Mouse (Mus musculus) midbrain, postnatal 0 days (tissue): ENCODE results near the gene Exosc6. TPM values are rescaled to one million over a fixed set of nuclear protein-coding genes. Genes with fewer than 3 reads are reported as not detected.

Source experiments
- ATAC-seq: fragments of 200-750 bp; cut with Nextera tagmentation; 2 replicates; pipeline ENCODE4 v1.8.0; 2017; ENCODE audit warnings: moderate number of reproducible peaks, mild to moderate bottlenecking, moderate TSS enrichment, moderate library complexity; ENCODE audit not compliant: low FRiP score
- DNase-seq: peaks from one replicate; pipeline ENCODE4 v3.0.0-alpha.2; 2015; ENCODE audit warnings: low spot score
- H3K27ac ChIP-seq: fragments of 300-500 bp; sonication (generic); 2 replicates; pipeline ENCODE4 v1.5.1; 2014; ENCODE audit warnings: low read depth, mild to moderate bottlenecking, low read length, mixed read lengths
- H3K27me3 ChIP-seq: fragments of 300-500 bp; sonication (generic); 2 replicates; pipeline ENCODE4 v1.6.1; 2014; ENCODE audit warnings: low read length, control low read depth, mixed read lengths; ENCODE audit not compliant: insufficient read depth
- H3K36me3 ChIP-seq: fragments of 300-500 bp; sonication (generic); 2 replicates; pipeline ENCODE4 v1.6.1; 2014; ENCODE audit warnings: low read length, control low read depth, mixed read lengths; ENCODE audit not compliant: insufficient read depth
- H3K4me1 ChIP-seq: fragments of 300-500 bp; sonication (generic); 2 replicates; pipeline ENCODE4 v1.6.1; 2014; ENCODE audit warnings: mild to moderate bottlenecking, control low read depth, antibody characterized with exemption, low read length, mixed read lengths; ENCODE audit not compliant: insufficient read depth
- H3K4me2 ChIP-seq: fragments of 300-500 bp; sonication (generic); 2 replicates; pipeline ENCODE4 v1.6.1; 2014; ENCODE audit warnings: low read depth, mild to moderate bottlenecking, low read length, mixed read lengths; ENCODE audit not compliant: poor library complexity, severe bottlenecking
- H3K4me3 ChIP-seq: fragments of 300-500 bp; sonication (generic); 2 replicates; pipeline ENCODE4 v1.5.1; 2014; ENCODE audit warnings: low read depth, mild to moderate bottlenecking, low read length, moderate library complexity
- H3K9ac ChIP-seq: fragments of 300-500 bp; sonication (generic); replicated peaks from 2 replicates; pipeline ENCODE4 v1.6.1; 2014; ENCODE audit warnings: mild to moderate bottlenecking, low read length, moderate library complexity, mixed read lengths; ENCODE audit not compliant: poor library complexity, severe bottlenecking
- H3K9me3 ChIP-seq: fragments of 300-500 bp; sonication (generic); 2 replicates; pipeline ENCODE4 v1.6.1; 2016; ENCODE audit warnings: low read length, control low read depth
- CTCF ChIP-seq: IDR thresholded peaks from 2 replicates; pipeline ENCODE4 v1.5.1; 2016; ENCODE audit warnings: antibody characterized with exemption, mild to moderate bottlenecking
- WGBS: fragments of 180-500 bp; shearing (Covaris S2); extraction: QIAGEN DNeasy Blood & Tissue Kit; methylation state at CpG from one replicate; pipeline ENCODE4 v1.1.7; 2014; 5-methylcytosine and 5-hydroxymethylcytosine counted together
- polyA plus RNA-seq: library from polyadenylated mRNA; unstranded; fragments of >200 nt; fragmentation: Nextera tagmentation; extraction: Ambion mirVana; gene quantifications from 2 replicates; pipeline ENCODE4 v1.2.1, GENCODE M21; 2015
- total RNA-seq: library from RNA; depleted of rRNA; stranded (reverse); fragments of >200 nt; gene quantifications from 2 replicates; pipeline ENCODE4 v1.2.3, GENCODE M21; 2014

Gene Exosc6
- total and polyA plus RNA-seq, 2 experiments from 2014 or later: not detected

DNA sequence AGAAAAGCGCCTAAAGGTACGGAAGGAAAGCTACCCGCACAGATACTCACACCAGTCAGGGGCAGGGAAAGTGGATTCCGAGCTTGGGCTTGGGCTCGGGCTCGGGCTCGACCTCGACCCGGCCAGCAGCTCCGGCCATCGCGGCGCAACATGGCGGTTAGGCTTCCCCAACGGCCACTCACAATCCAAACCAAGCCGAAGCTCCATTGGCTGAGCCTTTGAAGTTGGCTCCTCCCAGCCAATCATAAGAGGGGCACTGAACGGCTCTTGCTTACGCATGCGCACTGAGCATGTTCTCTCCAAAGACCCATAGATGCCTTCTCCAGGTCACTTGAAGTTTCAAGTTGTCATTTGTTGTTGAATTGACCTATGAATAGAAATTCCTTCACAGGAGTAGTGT is 24.6 kb upstream of the Exosc6 start, which contains the start of gene Ddx19b:
Gene Ddx19b, minus strand, starts transcription at position 180 of the 400 bp plus-strand sequence.
- no peaks in the 10 kb centered on the region for H3K36me3 ChIP-seq
- no peaks in the 10 kb centered on the region for H3K4me1 ChIP-seq
- 96% methylated on average over 19 of the region's 19 CpGs for WGBS
- H3K4me2 ChIP-seq: no peak within 1 kb of the TSS
- no peak within 1 kb of the TSS for H3K27ac ChIP-seq
- no peaks in the 10 kb centered on the region for H3K9me3 ChIP-seq
- H3K4me3 ChIP-seq: no peak within 1 kb of the TSS
- 0 out of 2 replicates have a peak, but pooled peaks cover 7% of the 10 kb centered on the region for H3K27me3 ChIP-seq
- TF ChIP-seq CTCF: no peak
- H3K9ac ChIP-seq: no peak within 1 kb of the TSS
- DNase-seq (no peak), ATAC-seq (no peak)

DNA sequence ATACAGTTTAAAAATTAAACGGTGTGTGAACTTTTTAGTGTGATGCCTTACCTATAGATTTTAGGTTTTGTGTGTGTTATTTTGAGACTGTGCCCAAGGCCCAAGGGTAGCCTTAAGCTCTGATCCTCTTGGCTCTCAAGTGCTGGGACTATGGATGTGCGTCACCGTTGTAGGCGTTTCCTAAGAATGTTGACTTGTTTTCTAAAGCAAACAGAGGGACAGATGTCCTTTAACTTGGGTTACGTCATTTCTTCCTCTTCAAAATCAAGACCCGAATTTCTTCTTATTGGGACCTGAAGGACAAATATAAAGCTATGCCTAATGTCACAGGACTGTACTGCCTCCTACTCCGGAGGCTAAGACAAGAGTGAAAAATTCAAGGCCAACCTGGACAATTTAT is 23.2 kb upstream of the Exosc6 start, which contains the start of gene Aars:
Gene Aars, plus strand, starts transcription at position 229 of the 400 bp plus-strand sequence.
- ATAC-seq (no peak), DNase-seq (no peak)
- Histone ChIP-seq H3K9me3 (no peaks in the 10 kb centered on the region), H3K9ac (peak within 1 kb of the TSS; percentile 86), H3K4me3 (peak within 1 kb of the TSS; percentile 71), H3K4me2 (peak within 1 kb of the TSS; percentile 64), H3K36me3 (peaks cover 4% of the 10 kb centered on the region; the same call in 1 of the 2 replicates), H3K4me1 (no peaks in the 10 kb centered on the region), H3K27me3 (0 out of 2 replicates have a peak, but pooled peaks cover 7% of the 10 kb centered on the region), H3K27ac (peak within 1 kb of the TSS; percentile 90)
- no peak for TF ChIP-seq CTCF
- 97% methylated on average over 7 of the region's 7 CpGs for WGBS

DNA sequence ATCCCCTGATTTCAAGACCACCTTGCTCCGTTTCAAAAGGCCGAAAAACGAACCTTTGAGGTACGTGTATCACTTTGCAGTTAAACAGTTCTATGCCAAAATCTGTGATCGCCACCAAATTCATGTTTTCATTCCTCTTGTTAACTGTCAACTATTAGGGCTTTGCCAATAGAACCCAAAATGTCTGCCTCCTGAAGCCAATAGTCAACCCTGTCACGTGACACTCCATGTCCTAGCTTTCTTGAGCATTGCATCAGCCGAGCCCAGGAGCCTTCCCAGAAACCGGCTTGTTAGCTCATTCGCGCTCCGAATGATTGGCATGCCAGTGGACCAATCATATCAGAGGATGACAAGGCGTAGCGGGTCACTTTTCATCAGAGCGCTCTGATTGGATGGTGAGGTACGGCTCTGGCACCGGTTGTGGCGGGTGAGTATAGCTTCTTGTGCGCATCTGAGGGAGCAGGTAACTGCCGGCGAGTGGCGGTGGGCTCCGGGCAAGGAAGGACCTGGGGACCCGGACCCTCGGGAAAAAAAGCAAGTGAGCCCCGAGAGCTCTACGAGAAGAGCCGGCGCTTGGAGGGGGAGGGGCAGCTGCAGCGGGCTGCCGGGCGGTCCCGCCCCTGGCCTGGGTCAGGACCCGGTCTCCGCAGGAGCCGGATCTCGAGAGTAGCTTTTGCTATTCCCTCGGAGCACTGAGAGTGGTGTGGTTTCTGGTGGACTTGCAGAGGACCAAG is 22.5 kb upstream of the Exosc6 start:
- DNase-seq (peak; percentile 100), ATAC-seq (peak; percentile 99)
- Histone ChIP-seq H3K9ac (peak overlapping the region; percentile 86), H3K27ac (peak overlapping the region; percentile 90), H3K36me3 (peaks cover 10% of the 10 kb centered on the region), H3K9me3 (no peaks in the 10 kb centered on the region), H3K4me3 (peak overlapping the region; percentile 71), H3K27me3 (0 out of 2 replicates have a peak, but pooled peaks cover 7% of the 10 kb centered on the region), H3K4me1 (no peaks in the 10 kb centered on the region), H3K4me2 (peak overlapping the region; percentile 64)
- TF ChIP-seq CTCF: no peak
- 6% methylated on average over 36 of the region's 37 CpGs for WGBS

DNA sequence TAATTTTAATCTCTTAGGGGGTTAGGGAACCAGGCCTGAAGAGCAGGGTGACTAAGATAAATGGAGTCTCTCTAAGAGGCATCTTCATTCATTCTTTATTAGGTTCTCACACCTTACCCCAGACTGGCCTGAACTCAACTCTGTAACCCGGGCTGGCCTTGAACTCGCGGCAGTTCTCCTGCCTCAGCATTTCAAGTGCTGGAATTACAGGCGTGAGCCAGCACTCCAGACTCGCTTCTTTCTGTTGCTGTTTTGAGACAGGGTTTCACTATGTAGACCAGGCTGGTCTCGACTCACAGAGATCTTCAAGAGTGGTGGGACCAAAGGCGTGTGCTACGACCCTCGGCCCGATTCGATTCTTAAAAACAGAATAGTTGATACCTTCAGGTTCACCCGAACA is 21.9 kb upstream of the Exosc6 start:
- 0 out of 2 replicates have a peak, but pooled peaks cover 7% of the 10 kb centered on the region for H3K27me3 ChIP-seq
- DNase-seq (peak; percentile 28), ATAC-seq (no peak)
- H3K4me3 ChIP-seq: peak overlapping the region; percentile 71
- WGBS: 23% methylated on average over 12 of the region's 12 CpGs
- H3K36me3 ChIP-seq: peaks cover 16% of the 10 kb centered on the region
- H3K27ac ChIP-seq: peak overlapping the region; percentile 90
- no peaks in the 10 kb centered on the region for H3K4me1 ChIP-seq
- H3K9me3 ChIP-seq: no peaks in the 10 kb centered on the region
- H3K9ac ChIP-seq: peak overlapping the region; percentile 86
- no peak for TF ChIP-seq CTCF
- peak overlapping the region; percentile 64 for H3K4me2 ChIP-seq

DNA sequence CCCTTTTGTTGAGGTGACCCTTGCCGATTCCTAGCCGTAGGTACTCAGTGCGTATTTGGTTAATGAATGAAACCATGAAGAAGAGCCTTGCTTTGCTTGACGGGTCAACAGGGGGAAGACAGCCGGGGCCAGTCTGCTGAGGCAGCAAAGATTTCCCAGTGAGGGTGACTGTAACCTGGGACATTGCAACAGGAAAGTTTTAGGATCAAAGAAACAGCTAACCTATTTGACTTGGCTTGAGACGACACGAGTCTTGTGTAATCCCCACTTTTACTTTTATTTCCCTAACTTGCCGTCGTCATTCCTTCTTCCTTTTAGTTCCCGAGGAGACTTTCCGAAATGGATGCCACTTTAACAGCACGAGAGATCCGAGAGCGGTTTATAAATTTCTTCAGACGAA is 19.5 kb upstream of the Exosc6 start:
- Histone ChIP-seq H3K4me3 (no peak overlapping the region), H3K4me2 (no peak overlapping the region), H3K36me3 (peaks cover 32% of the 10 kb centered on the region), H3K27ac (no peak overlapping the region), H3K9ac (no peak overlapping the region), H3K4me1 (no peaks in the 10 kb centered on the region), H3K9me3 (no peaks in the 10 kb centered on the region), H3K27me3 (0 out of 2 replicates have a peak, but pooled peaks cover 4% of the 10 kb centered on the region)
- no peak for DNase-seq
- 94% methylated on average over 15 of the region's 15 CpGs for WGBS
- ATAC-seq: no peak
- no peak for TF ChIP-seq CTCF

DNA sequence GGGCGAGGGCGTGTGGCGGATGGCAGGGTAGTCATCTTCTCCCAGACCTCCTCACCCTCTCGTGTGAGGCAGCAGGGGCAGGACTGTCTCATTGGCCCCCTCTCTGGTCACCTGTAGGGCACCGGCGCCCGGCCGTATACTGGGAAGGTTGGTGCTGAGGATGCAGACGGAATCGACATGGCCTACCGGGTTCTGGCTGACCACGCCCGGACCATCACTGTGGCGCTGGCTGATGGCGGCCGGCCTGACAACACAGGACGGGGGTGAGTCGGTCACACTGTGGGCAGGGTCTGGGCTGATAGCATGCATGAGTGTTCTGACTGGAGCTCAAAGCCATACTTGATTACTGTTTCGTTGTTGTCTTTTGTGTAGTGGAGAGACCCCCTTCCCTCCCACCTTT is 13.6 kb upstream of the Exosc6 start:
- no peak for TF ChIP-seq CTCF
- H3K27me3 ChIP-seq: no peaks in the 10 kb centered on the region
- WGBS: 95% methylated on average over 19 of the region's 19 CpGs
- no peak overlapping the region for H3K27ac ChIP-seq
- DNase-seq: no peak
- no peak overlapping the region for H3K9ac ChIP-seq
- H3K36me3 ChIP-seq: peaks cover 79% of the 10 kb centered on the region
- H3K9me3 ChIP-seq: no peaks in the 10 kb centered on the region
- no peak overlapping the region for H3K4me2 ChIP-seq
- ATAC-seq: no peak
- no peaks in the 10 kb centered on the region for H3K4me1 ChIP-seq
- no peak overlapping the region for H3K4me3 ChIP-seq
